Mouse (Mus musculus) CH12.LX (cell line): ENCODE results near the gene Tns4.

Experiments
- CTCF ChIP-seq, 2 experiments: IDR thresholded peaks in 1 of 2; conservative IDR thresholded peaks in 1 of 2; 2 replicates each; pipeline ENCODE4 v1.5.1; 2011 to 2012; ENCODE audit warnings: low read depth in 2 of 2, low read length in 2 of 2, improper control_type of control experiment in 1 of 2, inconsistent platforms in 1 of 2, mild to moderate bottlenecking in 1 of 2, moderate library complexity in 1 of 2
- POLR2AphosphoS2 ChIP-seq: IDR thresholded peaks from 2 replicates; pipeline ENCODE4 v1.6.1; 2011; ENCODE audit warnings: low read depth, low read length, improper control_type of control experiment

- TF ChIP-seq CTCF (conservative IDR thresholded peaks at IDR 0.05 in 1 of 2, IDR thresholded peaks at IDR 0.05 in 1 of 2; ENCODE audit: low read depth in 2 of 2, low read length in 2 of 2) = no peak
- TF ChIP-seq POLR2AphosphoS2 = no peak
Measured at GRCm38 (mm10) chr11:99126482-99127253, 37.6 kb upstream of the Tns4 start.
